Mouse (Mus musculus) heart, postnatal 14 days (tissue): ENCODE measurements around the gene Grn. TPM values are rescaled to one million over a fixed set of nuclear protein-coding genes. Genes with fewer than 3 reads are reported as not detected.
A peak's percentile ranks its signal among the peaks of the same experiment; 100 is the strongest.

Experiments used
- DNase-seq, 2 experiments: peaks; one replicate each; pipeline ENCODE4 v3.0.0; 2021 to 2022
- intact Hi-C: fragments of 180-260 bp; cut with DNase I; formaldehyde crosslinking; loops from one replicate; pipeline ENCODE4 v1.15.1; 2025
- total RNA-seq, 2 experiments: library from RNA; stranded (reverse); gene quantifications; 2 replicates each; pipeline ENCODE4 v1.2.3; 2021

Grn gene
- total RNA-seq, 2 experiments from 2014 or later: 130 to 136 TPM

DNA sequence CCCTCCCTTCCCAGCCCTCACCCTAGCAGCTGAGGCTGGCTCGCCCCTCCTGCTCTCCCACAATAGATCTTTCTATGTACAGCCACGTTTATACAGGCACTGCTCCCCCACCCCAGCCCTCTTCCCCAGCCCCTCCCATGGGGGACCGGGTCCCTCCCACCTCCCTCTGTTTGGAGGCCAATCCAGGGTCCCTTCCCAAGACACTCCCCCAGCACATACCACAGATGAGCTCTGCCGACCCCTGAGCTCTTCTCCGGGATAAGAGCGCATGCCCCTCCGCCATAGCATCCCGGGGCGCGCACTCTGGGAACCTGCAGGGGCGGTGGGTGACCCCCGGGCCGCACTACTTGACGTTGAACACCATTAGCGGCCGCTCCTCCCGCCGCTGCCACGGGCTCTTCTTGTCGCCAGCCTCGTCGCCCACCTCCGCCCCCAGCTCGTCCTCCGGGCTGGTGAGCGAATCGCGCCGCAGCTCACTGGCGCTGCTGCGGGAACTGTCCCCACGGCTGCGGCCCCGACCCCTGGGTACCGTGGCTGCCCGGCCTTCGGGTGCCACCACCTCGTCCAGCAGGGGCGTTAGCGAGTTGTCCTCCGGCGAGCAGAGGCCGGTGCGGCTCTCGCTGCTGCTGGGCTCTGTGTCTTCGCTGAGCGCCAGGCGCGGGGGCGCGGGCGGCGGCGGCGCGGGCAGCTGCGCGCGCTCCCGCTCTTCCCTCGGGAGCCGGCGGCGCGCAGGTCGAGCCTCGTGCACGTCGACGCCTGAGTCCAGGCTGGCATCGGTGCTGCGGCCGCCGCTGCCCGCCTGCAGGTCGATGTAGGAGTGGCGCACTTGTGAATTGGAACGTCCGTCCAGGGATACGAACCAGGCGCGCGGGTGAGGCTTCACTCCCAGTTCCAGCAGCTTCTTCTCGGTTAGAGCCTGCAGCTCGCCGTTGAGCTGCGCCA lies 7.3 kb downstream of the Grn start:
- intact Hi-C loops: no loop called here
- DNase-seq: peak; percentile 65 to 75

DNA sequence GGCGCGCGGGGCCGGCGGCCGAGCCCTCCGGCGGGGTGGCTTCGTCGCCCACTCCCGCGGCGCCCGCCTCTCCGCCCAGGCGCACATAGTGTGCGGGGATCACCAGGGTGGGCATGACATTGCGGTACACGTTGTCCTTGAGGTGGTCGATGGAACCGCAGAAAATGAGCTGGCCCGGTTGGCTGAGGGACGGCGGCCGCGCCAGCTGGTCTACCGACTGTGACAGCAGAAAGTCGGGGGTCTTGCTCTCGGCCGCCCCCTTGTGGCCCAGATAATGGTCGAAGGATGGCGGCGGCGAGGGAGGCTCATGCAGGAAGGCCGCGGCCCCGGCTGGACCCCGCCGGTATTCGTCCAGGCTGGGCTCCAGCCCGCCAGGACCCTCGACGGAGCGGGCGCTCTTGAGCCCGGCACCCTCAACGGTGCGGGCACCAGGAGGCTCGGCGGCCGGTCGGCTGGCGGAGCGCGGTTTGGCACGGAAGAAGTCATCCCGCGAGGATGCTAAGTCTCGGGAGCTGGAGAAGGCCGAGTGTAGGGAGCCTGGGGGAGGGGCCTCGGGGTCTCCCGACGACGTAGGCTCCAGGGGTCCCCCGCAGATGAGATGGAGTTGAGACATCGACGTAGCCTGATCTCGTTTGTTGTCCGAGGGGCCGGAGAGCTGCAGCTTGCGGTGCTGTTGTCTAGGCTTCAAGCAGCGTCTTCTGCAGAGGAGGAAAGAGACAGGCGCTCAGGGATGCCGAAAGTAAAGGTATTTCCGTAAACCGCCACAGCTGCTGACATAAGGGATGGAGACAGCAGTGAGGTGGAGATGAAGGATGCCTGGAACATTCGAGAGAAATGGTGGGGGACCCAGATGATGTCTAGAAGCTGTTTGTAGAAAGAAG lies 8.3 kb downstream of the Grn start:
- intact Hi-C loops: no loop called here
- DNase-seq: peak; percentile 83 to 90

DNA sequence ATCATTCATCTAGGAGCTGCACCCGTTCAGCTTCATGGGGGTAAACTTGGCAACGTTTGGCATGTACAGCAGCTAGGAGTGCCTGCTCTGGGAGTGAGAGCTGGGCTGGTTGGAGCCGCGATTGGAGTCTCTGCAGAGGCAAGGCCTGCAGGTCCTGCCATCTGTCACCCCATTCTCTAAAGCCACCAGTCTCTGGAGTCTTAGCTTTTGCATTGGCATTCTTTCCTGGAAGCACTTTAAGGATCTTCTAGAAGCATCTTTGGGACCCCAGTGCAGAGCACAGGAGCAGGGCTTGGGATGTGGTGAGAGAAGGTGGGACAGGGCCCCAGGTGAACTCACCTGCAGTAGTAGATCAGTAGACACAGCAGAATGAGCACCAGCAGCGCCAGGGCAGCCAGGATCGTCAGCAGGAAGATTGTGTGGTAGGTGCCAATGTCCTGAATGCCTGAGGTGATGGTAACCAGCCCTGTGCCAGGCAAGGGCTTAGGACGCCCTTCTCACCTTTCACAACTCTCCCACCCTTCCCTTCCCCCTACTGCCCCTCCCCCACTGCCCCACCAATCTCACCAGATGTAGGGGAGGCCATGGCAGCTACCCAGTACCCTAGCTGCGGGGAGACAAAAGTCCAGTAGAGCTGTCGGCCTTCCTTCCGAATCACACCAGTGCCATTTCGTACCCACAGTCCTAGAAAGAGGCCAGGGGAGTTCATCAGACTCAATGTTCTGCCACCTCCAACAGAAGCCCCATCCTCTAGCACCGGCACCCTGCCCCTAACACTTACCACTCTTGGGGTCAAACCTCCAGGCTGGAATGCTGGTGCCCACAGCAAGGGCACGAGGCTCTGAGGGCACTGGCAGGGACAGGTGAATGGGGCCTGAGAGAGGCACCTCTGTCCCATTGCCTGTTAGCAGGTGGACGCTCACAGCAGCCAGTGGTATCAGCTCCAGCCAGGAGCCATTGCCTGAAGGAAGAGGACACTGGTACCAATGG lies 9.3 kb downstream of the Grn start:
- intact Hi-C loops: no loop called here
- no peak for DNase-seq

DNA sequence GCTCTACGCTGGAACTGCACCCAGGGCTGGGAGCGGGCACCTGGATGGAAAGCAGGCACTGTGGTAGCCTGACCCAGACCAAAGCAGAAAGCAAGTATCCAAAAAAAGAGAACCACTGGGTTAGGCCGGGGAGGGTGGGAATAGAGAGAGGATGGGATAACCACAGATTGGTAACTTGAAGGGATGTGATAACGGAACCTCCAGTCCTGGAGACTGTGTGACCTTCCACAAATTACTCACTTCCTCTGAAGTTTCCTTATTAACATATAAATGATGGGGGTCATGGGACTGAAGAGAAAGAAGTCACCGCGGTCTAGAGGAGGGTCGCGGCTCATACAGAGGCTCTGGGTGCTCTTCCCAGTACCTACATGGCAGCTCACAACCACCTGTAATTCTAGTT lies 10.1 kb downstream of the Grn start:
- intact Hi-C loops: no loop called here
- DNase-seq: no peak

DNA sequence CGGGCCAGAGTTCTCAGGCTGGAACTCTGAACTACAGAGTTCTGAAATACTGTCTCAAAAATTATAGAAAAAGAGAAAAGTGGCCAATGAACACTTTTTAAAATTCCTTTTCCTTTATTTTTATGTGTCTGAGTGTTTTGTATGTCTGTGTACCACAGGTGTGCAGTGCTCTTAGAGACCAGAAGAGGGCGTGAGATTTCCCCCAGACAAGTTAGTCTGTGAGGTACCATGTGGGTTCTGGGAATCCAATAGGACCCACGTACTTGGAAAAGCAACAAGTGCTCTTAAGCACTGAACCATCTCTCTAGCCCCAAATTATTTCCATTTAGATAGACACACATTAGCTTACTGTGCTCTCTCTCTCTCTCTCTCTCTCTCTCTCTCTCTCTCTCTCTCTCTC lies 11.3 kb downstream of the Grn start:
- no peak for DNase-seq
- intact Hi-C loops: no loop called here

DNA sequence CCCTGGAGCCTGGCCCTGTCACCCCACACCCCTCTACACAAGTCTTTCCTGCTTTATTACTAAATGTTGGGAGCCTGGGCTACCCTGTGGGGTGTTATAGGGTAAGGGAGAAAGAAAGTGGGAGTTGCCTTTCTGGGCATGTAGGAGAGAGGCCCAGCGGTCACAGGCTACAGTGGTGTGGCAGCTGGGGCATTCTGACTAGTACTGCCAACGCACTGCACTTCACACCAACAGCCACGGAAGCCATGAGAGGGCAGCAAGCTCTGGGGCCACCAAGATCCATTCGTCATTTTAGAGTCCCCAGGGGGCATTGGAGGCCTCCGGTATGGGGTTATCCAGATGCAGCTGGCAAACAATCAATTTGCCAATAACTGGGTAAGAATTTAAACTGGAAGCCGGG lies 12.0 kb downstream of the Grn start:
- intact Hi-C loops: no loop called here
- DNase-seq: no peak

DNA sequence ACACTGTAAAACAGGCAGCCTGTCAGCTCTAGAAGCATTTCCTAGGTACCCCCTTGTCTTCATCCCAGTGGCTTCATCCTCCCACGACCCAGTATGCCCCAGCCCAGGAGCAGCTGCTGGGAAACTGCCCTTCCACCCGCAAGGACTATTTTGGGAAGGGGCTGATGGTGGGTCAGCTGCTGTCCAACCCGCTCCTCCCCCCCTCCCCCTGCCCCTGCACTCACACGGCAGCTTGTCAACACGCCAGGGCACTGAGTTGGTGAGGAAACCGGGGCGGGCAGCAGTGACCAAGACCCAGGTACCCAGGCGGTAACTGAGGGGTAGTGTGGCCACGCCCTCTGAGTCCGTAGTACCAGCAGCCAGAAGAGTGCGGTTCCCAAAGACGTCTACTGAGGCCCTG lies 13.6 kb downstream of the Grn start:
- intact Hi-C loops: no loop called here
- DNase-seq: no peak

DNA sequence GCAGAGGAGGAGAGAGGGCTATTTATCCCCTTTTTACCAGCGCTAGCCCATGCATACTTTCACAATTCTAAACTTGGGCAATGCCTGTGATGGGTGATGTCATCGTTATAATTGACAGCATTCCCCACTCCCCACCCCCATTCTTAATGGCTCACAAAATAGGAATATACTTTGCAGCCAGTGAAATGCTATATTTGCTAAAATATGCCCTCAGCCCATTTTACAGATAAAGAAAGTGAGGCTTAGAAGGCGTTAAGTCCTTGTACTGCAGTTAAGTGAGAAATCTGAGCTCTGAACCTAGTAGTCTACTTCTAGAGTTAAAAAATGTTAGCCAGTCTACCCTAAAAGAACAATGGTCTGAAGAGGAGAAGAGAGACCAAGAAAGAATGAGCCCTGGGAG lies 14.2 kb downstream of the Grn start:
- DNase-seq: no peak
- intact Hi-C loops: no loop called here

DNA sequence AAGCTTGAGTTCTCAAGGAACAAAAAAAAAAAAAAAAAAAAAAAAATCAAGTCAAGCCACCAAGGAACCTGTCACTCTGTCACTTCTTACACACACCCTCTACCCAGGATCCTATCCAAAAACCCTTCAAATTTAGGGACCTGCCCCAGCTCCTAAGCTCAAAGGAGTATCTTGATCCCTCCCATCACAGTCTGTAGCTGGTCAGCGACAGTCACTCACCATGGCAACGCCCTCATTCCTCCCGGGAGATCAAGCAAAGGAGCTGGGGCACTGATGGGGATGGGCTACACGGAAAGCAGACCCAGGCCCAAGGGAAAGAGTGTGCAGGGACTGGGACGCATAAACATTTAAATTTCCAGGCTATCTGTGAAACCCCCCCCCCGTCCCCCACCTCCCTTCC lies 14.7 kb downstream of the Grn start:
- DNase-seq: no peak
- intact Hi-C loops: no loop called here

DNA sequence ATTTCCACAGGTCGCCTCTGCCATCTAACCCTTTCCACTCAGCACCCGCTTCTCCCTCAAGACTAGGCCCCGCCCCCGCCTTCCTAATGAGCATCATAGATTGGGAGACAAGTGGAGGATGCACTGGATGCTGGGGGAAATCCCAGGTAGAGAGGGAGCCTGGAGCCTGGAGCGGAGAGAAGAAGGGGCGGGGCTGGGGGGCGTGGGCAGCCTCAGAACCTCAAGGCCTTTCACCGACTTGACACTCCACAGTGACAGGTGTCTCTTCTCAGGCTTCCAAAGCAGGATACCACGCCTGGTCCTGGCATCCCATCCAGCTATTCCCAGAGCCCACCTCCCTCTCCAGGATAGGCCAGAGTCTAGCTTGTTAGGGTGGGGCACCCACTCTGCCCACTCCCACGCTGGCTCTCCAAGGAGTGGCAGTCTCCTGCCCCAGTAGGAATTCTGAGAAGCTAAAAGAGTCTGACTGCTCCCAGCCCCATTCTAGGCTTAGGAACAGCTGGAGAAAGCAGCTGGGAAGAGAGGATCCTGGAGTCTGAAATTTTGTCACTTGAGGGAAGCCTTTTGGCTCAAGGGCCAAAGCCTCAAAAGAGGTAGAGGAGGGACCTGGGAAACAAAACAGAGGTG lies 15.3 kb downstream of the Grn start:
- peak; percentile 60 to 65 for DNase-seq
- intact Hi-C loops: no loop called here

DNA sequence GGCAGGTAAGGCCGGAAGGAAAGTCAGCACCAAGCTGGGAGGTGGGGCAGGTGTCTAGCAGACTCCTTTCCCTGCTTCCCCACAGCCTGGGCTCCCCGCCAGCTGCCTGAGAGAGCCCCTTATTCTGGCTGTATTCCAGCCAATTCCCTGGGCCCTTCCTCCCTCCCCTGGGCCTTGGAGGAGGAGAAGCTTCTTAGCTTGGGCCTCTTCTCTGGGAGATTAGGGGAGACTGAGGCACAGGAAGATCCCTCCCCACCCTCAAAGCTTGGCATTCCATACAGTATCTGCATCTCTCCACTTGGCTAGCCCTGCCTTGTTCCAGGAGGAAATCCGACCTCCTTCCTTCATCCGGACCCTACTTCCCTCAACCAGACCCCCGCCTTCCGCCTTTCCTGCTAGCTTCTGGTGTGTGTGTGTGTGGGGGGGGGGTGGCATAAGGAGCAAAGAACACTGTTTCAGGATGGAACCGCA lies 15.8 kb downstream of the Grn start:
- peak; percentile 56 to 58 for DNase-seq

DNA sequence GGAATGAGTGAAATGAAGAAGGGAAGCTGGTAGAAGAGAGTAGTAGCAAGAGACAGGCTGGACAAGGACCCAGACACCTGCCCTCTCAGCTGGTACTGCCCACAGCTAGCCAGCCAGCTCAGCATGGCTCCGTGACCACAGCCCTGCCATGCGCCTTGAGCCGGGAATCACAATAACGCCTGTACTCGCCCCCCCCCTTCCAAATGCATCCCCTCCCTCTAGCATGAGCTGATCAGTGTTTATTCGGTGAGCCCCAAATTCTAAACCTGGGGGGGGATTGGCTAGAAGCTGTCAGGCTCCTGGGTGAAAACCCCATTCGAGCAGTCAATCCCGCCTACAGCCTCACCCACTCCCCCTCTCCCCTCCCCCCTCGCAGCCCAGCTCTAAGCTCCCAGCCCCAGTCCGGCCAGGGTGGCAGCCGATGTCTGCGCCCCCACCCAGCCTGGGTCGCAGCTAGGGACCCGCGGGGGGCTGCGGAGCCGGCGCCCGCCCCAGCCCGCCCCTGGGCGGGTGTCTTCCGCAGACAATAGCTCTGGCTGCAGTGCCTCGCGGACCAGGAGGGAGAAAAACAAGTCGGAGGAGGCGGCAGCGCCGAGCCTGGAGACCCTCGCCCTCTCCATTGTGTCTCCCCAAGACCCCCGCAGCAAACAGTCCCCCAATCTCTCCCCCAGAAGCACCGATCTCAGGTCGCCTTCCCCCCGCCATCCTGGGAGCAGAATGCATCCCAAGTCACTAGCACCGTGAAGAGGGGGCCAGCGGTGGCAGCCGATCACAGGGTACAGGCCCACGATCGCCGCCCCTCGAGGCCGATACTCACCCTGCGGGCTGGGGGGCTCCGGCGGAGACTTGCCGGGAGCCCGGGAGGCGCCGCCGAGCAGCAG lies 16.7 kb downstream of the Grn start:
- intact Hi-C loops: no loop called here
- peak; percentile 33 to 50 for DNase-seq

More for the DNA sequence above, 15.8 kb downstream of the Grn start:
- intact Hi-C loops: no loop called here

DNA sequence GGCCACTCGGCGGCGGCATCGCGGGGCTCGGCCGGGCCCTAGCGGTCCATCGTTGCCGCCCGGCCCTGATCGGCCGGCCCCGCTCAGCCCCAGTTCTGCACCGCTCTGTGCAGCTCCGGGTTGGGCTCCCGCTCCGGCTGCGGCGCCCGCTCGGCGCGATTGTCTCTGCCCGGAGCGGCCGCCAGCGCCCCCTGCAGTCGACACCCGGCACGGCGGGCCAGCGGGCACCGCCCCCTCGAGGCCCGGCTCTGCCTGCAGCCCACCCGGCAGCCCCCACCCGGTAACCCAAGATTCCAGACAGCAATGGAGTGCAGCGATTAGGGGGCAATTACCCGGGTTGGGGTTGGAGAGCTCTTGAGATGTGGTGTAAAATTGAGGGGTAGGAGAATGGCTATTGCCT lies 17.4 kb downstream of the Grn start, which contains the start of gene Fam171a2:
Gene Fam171a2, minus strand, starts transcription at position 186 of the 400 bp plus-strand sequence.
- DNase-seq: peak; percentile 90 to 92
- intact Hi-C loops: no loop called here

DNA sequence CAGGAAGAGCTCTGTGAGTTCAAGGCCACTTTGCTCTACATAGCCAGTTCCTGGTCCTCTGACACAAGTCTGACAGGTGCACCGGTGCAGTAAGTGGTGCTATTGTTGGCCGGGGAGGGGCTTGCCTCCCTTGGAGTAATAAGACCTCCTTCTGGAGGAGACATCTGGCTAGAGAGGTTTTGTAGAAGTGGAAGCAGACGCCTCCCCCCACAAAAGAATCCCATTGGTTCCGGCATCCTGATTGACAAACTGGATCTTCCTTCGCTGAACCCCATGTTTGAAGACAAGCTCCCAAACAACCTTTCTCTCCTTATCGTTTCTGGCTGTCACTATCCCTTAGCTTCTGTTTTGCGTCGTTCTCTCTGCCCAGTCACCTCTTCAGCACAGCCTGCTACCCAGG lies 18.2 kb downstream of the Grn start:
- no peak for DNase-seq
- intact Hi-C loops: no loop called here

DNA sequence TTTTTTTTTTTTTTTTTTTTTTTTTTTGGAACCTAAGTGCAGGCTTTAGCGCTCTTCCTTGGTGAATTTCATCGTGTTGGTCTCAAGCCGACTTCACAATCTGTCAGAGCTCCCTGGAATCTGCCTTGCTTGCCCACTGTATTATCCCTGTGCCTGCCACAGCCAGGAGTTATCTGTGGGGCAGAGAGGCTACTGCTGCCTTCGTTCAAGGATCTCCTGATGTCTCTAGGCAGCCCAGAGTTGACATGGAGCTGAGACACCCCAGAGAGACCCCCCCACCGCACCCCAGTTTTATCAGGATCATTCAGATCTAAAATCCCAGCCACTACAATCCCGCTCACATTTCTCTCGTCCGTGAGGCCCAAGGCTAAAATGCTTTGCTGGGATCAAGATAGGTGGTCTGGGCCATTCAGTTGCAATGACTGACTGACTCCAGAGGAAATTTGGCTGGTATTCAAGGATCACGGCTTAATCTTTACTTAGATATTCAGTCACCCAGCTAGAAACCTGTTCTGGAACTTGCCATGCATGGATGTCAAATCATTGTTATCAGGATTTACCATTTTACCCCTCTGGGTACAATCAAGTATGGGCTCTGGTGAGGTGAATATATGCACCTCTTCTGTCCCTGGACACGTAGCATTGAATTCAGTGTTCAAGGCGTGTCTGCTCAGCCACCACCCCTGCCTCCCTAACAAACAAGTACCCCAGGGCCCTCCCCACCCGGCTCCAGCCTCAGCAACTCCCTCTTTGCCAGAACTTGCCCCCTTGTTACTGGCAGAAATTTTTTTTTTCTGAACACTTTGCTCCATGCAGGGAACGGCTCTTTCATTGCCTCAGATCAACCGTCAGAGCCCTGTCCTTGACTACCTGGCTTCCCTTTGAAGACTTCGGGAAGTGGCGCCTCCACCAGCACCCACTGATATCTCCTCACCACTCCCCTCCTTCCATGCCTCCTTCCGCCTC lies 19.2 kb downstream of the Grn start:
- no peak for DNase-seq

DNA sequence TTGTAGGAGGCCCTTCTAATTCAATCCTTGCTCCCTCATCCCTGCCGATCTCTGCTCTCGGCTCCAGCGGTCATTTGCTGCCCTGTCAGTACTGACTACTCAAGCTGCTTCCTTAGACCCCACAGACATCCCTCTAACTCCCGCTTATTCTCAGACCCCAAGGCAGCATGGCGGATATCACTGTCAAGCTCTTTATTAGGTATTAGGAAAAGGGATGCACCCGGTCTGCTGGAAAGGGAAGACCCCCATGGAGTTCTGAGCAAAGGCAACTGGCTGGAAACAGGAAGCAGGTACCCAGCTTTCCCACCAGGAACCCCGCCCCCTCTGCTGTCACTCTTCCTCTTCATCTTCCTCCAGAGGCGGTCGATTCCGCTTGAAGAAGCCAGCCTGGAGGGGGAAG lies 23.0 kb downstream of the Grn start:
- DNase-seq: no peak
- intact Hi-C loops: no loop called here

More for the DNA sequence above, 19.2 kb downstream of the Grn start:
- intact Hi-C loops: no loop called here

DNA sequence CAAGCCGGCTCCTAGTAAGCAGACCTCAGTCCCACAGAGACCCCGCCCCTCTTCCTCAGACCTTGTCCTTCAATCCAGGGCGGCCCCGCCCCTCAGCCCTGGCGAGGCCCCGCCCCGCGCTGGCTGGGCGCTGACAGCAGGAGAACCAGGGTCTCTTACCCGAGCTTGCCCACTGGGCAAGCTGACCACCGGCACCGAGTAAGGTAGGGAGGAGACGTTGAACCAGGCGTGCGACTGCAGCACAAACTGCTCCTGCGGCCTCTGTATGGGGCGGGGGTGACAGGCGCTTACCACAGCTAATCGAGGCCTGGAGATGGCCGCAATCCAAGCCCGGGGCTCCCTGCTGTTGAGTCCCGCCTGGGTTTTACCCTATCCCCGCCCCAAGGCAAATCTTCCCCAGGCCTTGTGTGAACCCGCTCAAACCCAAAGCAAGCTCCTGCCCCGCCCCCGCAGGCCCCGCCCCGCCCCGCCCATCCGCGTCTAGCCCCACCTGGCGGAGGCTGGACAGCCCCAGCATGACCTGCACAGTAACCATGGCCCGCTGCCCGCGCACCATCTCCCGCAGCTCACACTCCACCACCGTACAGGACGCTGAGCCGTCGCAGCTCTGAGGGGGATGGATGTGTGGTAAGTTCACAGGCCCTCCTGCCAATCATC lies 25.8 kb downstream of the Grn start:
- intact Hi-C loops: no loop called here
- peak; percentile 74 to 77 for DNase-seq
